Mouse (Mus musculus) urinary bladder, postnatal 4 days (tissue): ENCODE data around the gene Pld1.
A peak's percentile ranks its signal among the peaks of the same experiment; 100 is the strongest.

Experiments
- DNase-seq, 2 experiments: peaks; one replicate each; pipeline ENCODE4 v3.0.0; 2021 to 2022; ENCODE audit warnings: low spot score in 2 of 2

The Pld1 gene

GRCm38 (mm10) chr3:27938381-27939323 is at the start of gene Pld1:
Gene Pld1 (plus strand): TSS chr3:27938695.
- DNase-seq = peak; percentile 81 to 82

GRCm38 (mm10) chr3:27896318-27896892 is 42.1 kb upstream of the Pld1 start, which contains the start of gene Tmem212:
Gene Tmem212 (minus strand): TSS chr3:27896368.
- no peak for DNase-seq

GRCm38 (mm10) chr3:27898178-27898577 is 40.3 kb upstream of the Pld1 start:
- DNase-seq = no peak

GRCm38 (mm10) chr3:27899012-27899726 is 39.3 kb upstream of the Pld1 start:
- peak in 1 of 2 experiments; percentile 47 for DNase-seq

- no peak for DNase-seq
Measured at GRCm38 (mm10) chr3:27901846-27902245, 36.6 kb upstream of the Pld1 start.

- no peak for DNase-seq
Measured at GRCm38 (mm10) chr3:27904659-27905330, 33.7 kb upstream of the Pld1 start.

- DNase-seq = no peak
Measured at GRCm38 (mm10) chr3:27906647-27907209, 31.8 kb upstream of the Pld1 start.

- no peak for DNase-seq
Measured at GRCm38 (mm10) chr3:27907301-27907700, 31.2 kb upstream of the Pld1 start.

- no peak for DNase-seq
Measured at GRCm38 (mm10) chr3:27908316-27908715, 30.2 kb upstream of the Pld1 start.

GRCm38 (mm10) chr3:27909016-27909415 is 29.5 kb upstream of the Pld1 start:
- no peak for DNase-seq

GRCm38 (mm10) chr3:27918656-27919436 is 19.6 kb upstream of the Pld1 start:
- no peak for DNase-seq

- no peak for DNase-seq
Measured at GRCm38 (mm10) chr3:27921268-27922020, 17.1 kb upstream of the Pld1 start.

- DNase-seq = no peak
Measured at GRCm38 (mm10) chr3:27924037-27924436, 14.5 kb upstream of the Pld1 start.

- no peak for DNase-seq
Measured at GRCm38 (mm10) chr3:27929219-27929618, 9.3 kb upstream of the Pld1 start.

GRCm38 (mm10) chr3:27932391-27932790 is 6.1 kb upstream of the Pld1 start:
- DNase-seq = no peak

GRCm38 (mm10) chr3:27935644-27936043 is 2.9 kb upstream of the Pld1 start:
- DNase-seq = no peak

GRCm38 (mm10) chr3:27936731-27937130 is 1.8 kb upstream of the Pld1 start:
- no peak for DNase-seq

- DNase-seq = no peak
Measured at GRCm38 (mm10) chr3:27937144-27938110, 1.1 kb upstream of the Pld1 start.

GRCm38 (mm10) chr3:27941634-27942033 is 3.1 kb downstream of the Pld1 start:
- no peak for DNase-seq
